Mouse (Mus musculus) forebrain, embryonic 14.5 days (tissue): Measurements from ENCODE around the gene Dchs2. TPM values are rescaled to one million over a fixed set of nuclear protein-coding genes. Genes with fewer than 3 reads are reported as not detected.

Source experiments
- ATAC-seq: fragments of 200-750 bp; cut with Nextera tagmentation; 2 replicates; pipeline ENCODE4 v1.8.0; 2017; ENCODE audit warnings: mild to moderate bottlenecking, moderate library complexity
- DNase-seq: peaks from one replicate; pipeline ENCODE4 v3.0.0-alpha.2; 2015; ENCODE audit warnings: low spot score
- H3K27ac ChIP-seq: fragments of 300-500 bp; sonication (generic); 2 replicates; pipeline ENCODE4 v1.5.1; 2014; ENCODE audit warnings: low read depth, mild to moderate bottlenecking, control low read depth, low read length, moderate library complexity
- H3K27me3 ChIP-seq: fragments of 300-500 bp; sonication (generic); replicated peaks from 2 replicates; pipeline ENCODE4 v1.6.1; 2014; ENCODE audit warnings: low read length, control low read depth, mixed read lengths; ENCODE audit not compliant: control insufficient read depth, insufficient read depth
- H3K36me3 ChIP-seq: fragments of 300-500 bp; sonication (generic); 2 replicates; pipeline ENCODE4 v1.6.1; 2014; ENCODE audit warnings: low read length, control low read depth; ENCODE audit not compliant: control insufficient read depth, insufficient read depth
- H3K4me1 ChIP-seq: fragments of 300-500 bp; sonication (generic); 2 replicates; pipeline ENCODE4 v1.6.1; 2014; ENCODE audit warnings: antibody characterized with exemption, low read length, control low read depth; ENCODE audit not compliant: control insufficient read depth, insufficient read depth
- H3K4me2 ChIP-seq: fragments of 300-500 bp; sonication (generic); 2 replicates; pipeline ENCODE4 v1.6.1; 2014; ENCODE audit warnings: mild to moderate bottlenecking, control low read depth, low read length
- H3K4me3 ChIP-seq: fragments of 300-500 bp; sonication (generic); 2 replicates; pipeline ENCODE4 v1.5.1; 2014; ENCODE audit warnings: low read depth, low read length, control low read depth
- H3K9ac ChIP-seq: fragments of 300-500 bp; sonication (generic); 2 replicates; pipeline ENCODE4 v1.6.1; 2014; ENCODE audit warnings: mild to moderate bottlenecking, low read length, control low read depth, moderate library complexity
- H3K9me3 ChIP-seq: fragments of 300-500 bp; sonication (generic); replicated peaks from 2 replicates; pipeline ENCODE4 v1.6.1; 2016; ENCODE audit warnings: low read length, control low read depth, mixed read lengths; ENCODE audit not compliant: control insufficient read depth
- WGBS: fragments of 180-500 bp; shearing (Covaris S2); extraction: QIAGEN DNeasy Blood & Tissue Kit; methylation state at CpG from one replicate; pipeline ENCODE4 v1.1.7; 2014; 5-methylcytosine and 5-hydroxymethylcytosine counted together
- polyA plus RNA-seq: library from polyadenylated mRNA; unstranded; fragments of >200 nt; fragmentation: Nextera tagmentation; extraction: Ambion mirVana; gene quantifications from 2 replicates; pipeline ENCODE4 v1.2.1, GENCODE M21; 2014

Dchs2 gene
- polyA plus RNA-seq, 1 experiment from 2014 or later, result 0.27 TPM

- no peak overlapping the region for H3K4me3 ChIP-seq
- ATAC-seq, result peak; percentile 75
- no peak overlapping the region for H3K4me2 ChIP-seq
- H3K27me3 ChIP-seq, result no peaks in the 10 kb centered on the region
- H3K27ac ChIP-seq, result no peak overlapping the region
- WGBS, result 66% methylated on average over 7 of the region's 7 CpGs
- H3K36me3 ChIP-seq, result no peaks in the 10 kb centered on the region
- H3K9ac ChIP-seq, result no peak overlapping the region
- H3K4me1 ChIP-seq, result no peaks in the 10 kb centered on the region
- no peaks in the 10 kb centered on the region for H3K9me3 ChIP-seq
- DNase-seq, result peak; percentile 74
These were observed 84.8 kb downstream of the Dchs2 start for GRCm38 (mm10) chr3:83212578-83212977.

DNA sequence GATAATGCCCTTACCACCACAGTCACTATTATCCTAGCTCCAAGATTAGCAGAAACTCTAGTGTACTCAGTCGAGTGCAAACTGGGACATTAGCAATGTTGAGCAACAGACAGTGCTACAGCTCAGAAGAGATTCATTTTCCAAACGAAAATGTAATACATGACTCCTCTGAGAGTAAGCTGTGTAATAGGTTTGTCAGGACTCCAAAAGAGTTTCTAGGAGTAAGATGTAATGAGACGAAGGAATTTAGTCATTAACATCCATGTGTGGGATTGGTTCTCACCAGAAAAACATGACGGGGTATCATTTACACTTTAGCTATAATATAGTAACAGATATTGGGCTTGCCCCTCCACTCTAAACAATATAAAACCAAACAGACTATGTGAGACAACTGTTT, 90.3 kb downstream of the Dchs2 start:
- WGBS, result 94% methylated on average over 4 of the region's 4 CpGs
- Histone ChIP-seq H3K27ac (no peak overlapping the region), H3K4me3 (no peak overlapping the region), H3K27me3 (no peaks in the 10 kb centered on the region), H3K4me2 (no peak overlapping the region), H3K9ac (no peak overlapping the region), H3K36me3 (no peaks in the 10 kb centered on the region), H3K9me3 (no peaks in the 10 kb centered on the region), H3K4me1 (no peaks in the 10 kb centered on the region)
- no peak for ATAC-seq
- DNase-seq, result no peak

DNA sequence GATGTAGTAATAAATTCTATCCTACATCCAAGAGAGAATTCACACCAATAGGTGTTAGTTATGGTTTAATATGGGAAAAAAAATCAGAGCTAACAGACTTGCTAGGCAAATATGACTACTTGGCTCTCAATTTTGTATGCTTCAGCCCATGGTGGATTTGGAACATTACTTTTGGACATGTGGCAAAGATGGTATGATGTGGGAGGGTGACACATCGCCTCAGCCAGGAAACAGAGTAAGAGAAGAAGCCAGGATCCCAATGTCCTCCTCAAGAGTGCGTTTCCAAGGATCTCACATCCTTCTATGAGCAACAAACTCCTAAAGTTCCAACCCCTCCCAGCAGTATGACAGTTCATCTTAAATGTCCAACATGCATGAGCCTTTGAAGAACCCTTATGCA, 92.4 kb downstream of the Dchs2 start:
- no peak overlapping the region for H3K27ac ChIP-seq

GRCm38 (mm10) chr3:83222125-83222524, 94.4 kb downstream of the Dchs2 start:
- DNase-seq, result no peak
- WGBS, result 74% methylated on average over 5 of the region's 5 CpGs
- no peak overlapping the region for H3K9ac ChIP-seq
- H3K36me3 ChIP-seq, result no peaks in the 10 kb centered on the region
- H3K4me2 ChIP-seq, result no peak overlapping the region
- H3K4me1 ChIP-seq, result no peaks in the 10 kb centered on the region
- no peaks in the 10 kb centered on the region for H3K9me3 ChIP-seq
- ATAC-seq, result no peak
- H3K27ac ChIP-seq, result no peak overlapping the region
- H3K27me3 ChIP-seq, result no peaks in the 10 kb centered on the region
- no peak overlapping the region for H3K4me3 ChIP-seq

More for the DNA sequence above, 92.4 kb downstream of the Dchs2 start:
- Histone ChIP-seq H3K9ac (no peak overlapping the region), H3K36me3 (no peaks in the 10 kb centered on the region), H3K27me3 (no peaks in the 10 kb centered on the region), H3K4me1 (no peaks in the 10 kb centered on the region), H3K4me2 (no peak overlapping the region), H3K4me3 (no peak overlapping the region), H3K9me3 (no peaks in the 10 kb centered on the region)
- no peak for DNase-seq
- WGBS, result 91% methylated on average over 2 of the region's 2 CpGs
- ATAC-seq, result no peak

DNA sequence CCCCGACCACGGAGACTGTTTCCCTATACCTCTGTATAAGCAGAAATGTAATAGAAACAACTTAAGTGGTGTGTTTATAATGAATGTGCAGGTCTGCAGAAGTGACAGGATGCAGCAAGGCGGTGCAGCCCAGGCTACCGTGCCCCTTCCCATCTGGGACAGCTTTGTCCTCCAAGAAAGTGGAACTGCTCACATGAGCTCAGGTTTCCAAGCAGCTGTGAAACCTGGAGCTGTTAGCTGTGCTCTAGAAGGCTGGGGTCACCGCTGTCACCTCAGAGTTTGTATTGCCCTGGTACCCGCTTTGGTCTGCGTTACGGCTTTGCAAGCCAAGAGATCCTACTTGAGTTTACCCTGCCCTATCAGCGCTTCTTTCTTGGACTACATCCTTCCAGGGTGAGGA, 100.6 kb downstream of the Dchs2 start:
- Histone ChIP-seq H3K27ac (no peak overlapping the region), H3K27me3 (no peaks in the 10 kb centered on the region), H3K4me3 (no peak overlapping the region), H3K9ac (no peak overlapping the region), H3K4me1 (no peaks in the 10 kb centered on the region), H3K9me3 (no peaks in the 10 kb centered on the region), H3K4me2 (no peak overlapping the region), H3K36me3 (no peaks in the 10 kb centered on the region)
- DNase-seq, result no peak
- WGBS, result 87% methylated on average over 9 of the region's 9 CpGs
- no peak for ATAC-seq

DNA sequence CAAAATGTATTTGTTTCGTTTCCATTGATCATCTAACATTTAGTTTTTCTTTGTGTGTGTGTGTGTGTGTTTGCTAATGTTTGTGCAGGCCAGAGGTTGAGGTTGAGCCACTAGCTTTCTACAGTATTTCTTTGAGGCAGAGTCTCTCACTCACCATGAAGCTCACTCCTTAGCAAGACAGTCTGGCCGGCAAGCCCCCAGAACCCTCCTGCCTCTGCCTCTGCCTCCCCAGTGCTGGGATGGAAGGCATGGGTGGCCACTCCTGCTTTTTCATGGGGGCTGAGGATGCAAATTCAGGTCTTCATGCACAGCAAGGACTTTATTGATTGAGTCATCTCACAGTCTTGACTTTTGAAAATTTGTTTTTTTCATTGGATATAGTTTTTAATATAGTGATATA, 102.6 kb downstream of the Dchs2 start:
- no peaks in the 10 kb centered on the region for H3K4me1 ChIP-seq

GRCm38 (mm10) chr3:83234457-83234856, 106.7 kb downstream of the Dchs2 start:
- H3K9ac ChIP-seq, result no peak overlapping the region
- H3K27me3 ChIP-seq, result no peaks in the 10 kb centered on the region
- no peaks in the 10 kb centered on the region for H3K4me1 ChIP-seq
- H3K9me3 ChIP-seq, result no peaks in the 10 kb centered on the region
- H3K36me3 ChIP-seq, result no peaks in the 10 kb centered on the region
- WGBS, result 79% methylated on average over 4 of the region's 4 CpGs
- no peak overlapping the region for H3K27ac ChIP-seq
- ATAC-seq (no peak), DNase-seq (no peak)
- H3K4me2 ChIP-seq, result no peak overlapping the region
- H3K4me3 ChIP-seq, result no peak overlapping the region

More for the DNA sequence above, 102.6 kb downstream of the Dchs2 start:
- no peak overlapping the region for H3K9ac ChIP-seq
- H3K4me2 ChIP-seq, result no peak overlapping the region
- no peaks in the 10 kb centered on the region for H3K9me3 ChIP-seq
- DNase-seq, result no peak
- no peak for ATAC-seq
- WGBS, result 92% methylated on average over 2 of the region's 2 CpGs
- no peak overlapping the region for H3K27ac ChIP-seq
- H3K4me3 ChIP-seq, result no peak overlapping the region
- no peaks in the 10 kb centered on the region for H3K36me3 ChIP-seq
- H3K27me3 ChIP-seq, result no peaks in the 10 kb centered on the region

- H3K4me3 ChIP-seq, result no peak overlapping the region
- no peaks in the 10 kb centered on the region for H3K27me3 ChIP-seq
- 72% methylated on average over 5 of the region's 5 CpGs for WGBS
- H3K9me3 ChIP-seq, result no peaks in the 10 kb centered on the region
- H3K36me3 ChIP-seq, result no peaks in the 10 kb centered on the region
- ATAC-seq (0 out of 2 replicates have a peak, but pooled peaks have one; percentile 18), DNase-seq (peak; percentile 59)
- H3K4me1 ChIP-seq, result no peaks in the 10 kb centered on the region
- H3K27ac ChIP-seq, result no peak overlapping the region
- no peak overlapping the region for H3K9ac ChIP-seq
- no peak overlapping the region for H3K4me2 ChIP-seq
These were observed 107.3 kb downstream of the Dchs2 start for GRCm38 (mm10) chr3:83235061-83235460.

GRCm38 (mm10) chr3:83246536-83246935, 118.8 kb downstream of the Dchs2 start:
- Histone ChIP-seq H3K4me1 (no peaks in the 10 kb centered on the region), H3K27ac (no peak overlapping the region), H3K27me3 (no peaks in the 10 kb centered on the region), H3K4me3 (no peak overlapping the region), H3K9ac (no peak overlapping the region), H3K4me2 (no peak overlapping the region), H3K36me3 (no peaks in the 10 kb centered on the region), H3K9me3 (no peaks in the 10 kb centered on the region)
- 74% methylated on average over 5 of the region's 5 CpGs for WGBS
- DNase-seq (no peak), ATAC-seq (no peak)
